Mouse (Mus musculus) granulocyte monocyte progenitor cell, adult 5-6 weeks (primary cell): Measurements from ENCODE around the gene Gm6205. TPM values are rescaled to one million over a fixed set of nuclear protein-coding genes. Genes with fewer than 3 reads are reported as not detected.
"Not testable (repeated sequence)": the region's sequence is repeated elsewhere in the genome, so short reads cannot be mapped to it uniquely, and the experiment has no call there.

ENCODE experiments used
- ATAC-seq: replicated peaks from 2 replicates; pipeline ENCODE4 v1.8.0; 2016; ENCODE audit warnings: mild to moderate bottlenecking, moderate TSS enrichment, inconsistent platforms; ENCODE audit not compliant: poor library complexity, severe bottlenecking
- total RNA-seq, 2 experiments: library from RNA; stranded (forward) in 1 of 2; stranded (reverse) in 1 of 2; fragments of 200-712, 200-1000 nt in 1 of 2; fragments of >200 nt in 1 of 2; fragmentation: Nextera tagmentation in 1 of 2; gene quantifications; 2 replicates each; pipeline ENCODE4 v1.2.3; 2014 to 2017

The Gm6205 gene
- not detected in 2 replicates for total RNA-seq (2014; fragmentation: Nextera tagmentation)
- not detected in 2 replicates for total RNA-seq (2017)

- ATAC-seq = not testable (repeated sequence)
Measured at GRCm38 (mm10) chr5:94648082-94648481, at the start of gene Gm6205. Gene Gm6205, plus strand, starts transcription at chr5:94648382.

DNA sequence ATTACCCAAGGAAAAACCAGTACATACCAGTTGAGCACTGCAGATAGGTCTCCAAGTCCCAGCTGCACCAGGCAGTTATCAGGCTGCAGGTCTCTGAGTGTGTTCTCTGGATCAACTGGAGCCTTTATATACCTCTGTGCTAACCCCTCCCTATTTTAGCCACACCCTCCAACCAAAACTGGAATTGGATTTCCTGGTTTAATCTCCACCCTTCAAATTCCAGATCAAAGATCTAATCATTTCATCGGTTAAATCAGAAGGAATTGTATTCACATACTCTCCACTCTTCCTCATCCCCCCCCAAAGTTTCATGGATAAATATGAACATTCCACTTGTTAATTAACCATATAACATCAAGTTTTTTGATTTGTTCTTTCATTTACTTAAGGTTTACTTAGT lies 31.9 kb upstream of the Gm6205 start, which contains the start of gene Gm3147:
Gene Gm3147, minus strand, starts transcription at position 101 of the 400 bp plus-strand sequence.
- not testable (repeated sequence) for ATAC-seq

DNA sequence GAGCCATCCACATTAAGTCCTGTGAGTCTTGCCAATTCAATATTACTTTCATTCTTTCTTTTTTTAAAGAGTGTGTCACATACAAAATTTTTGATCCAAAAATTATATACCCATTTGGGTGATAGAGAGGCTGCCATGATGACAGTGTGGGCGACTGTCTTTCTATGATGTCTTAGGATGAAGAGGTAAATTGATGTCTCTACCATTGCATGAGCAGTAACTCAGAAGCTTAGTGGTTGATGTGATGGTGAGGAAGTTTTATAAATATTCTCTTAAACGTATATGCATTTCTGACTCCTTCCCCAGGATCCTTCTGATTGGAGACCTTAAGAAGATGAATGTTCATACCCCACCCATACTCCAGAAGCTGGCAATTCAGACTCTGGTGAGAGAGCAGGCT lies 24.5 kb upstream of the Gm6205 start, which contains the start of gene Gm6509:
Gene Gm6509, plus strand, starts transcription at position 301 of the 400 bp plus-strand sequence.
- not testable (repeated sequence) for ATAC-seq

Other genes starting within 250 kb of the Gm6205 start
- not detected in 2 replicates for gene Gm7682, start 202.6 kb upstream of the Gm6205 start, total RNA-seq (2014; fragmentation: Nextera tagmentation)
- not detected in 2 replicates for gene Gm7682, start 202.6 kb upstream of the Gm6205 start, total RNA-seq (2017)
- gene Gm3139, start 122.1 kb upstream of the Gm6205 start, total RNA-seq (2014; fragmentation: Nextera tagmentation) = not detected in 2 replicates
- gene Gm3139, start 122.1 kb upstream of the Gm6205 start, total RNA-seq (2017) = not detected in 2 replicates
- not detected in 2 replicates for gene Gm3147, start 32.0 kb upstream of the Gm6205 start, total RNA-seq (2014; fragmentation: Nextera tagmentation)
- not detected in 2 replicates for gene Gm3147, start 32.0 kb upstream of the Gm6205 start, total RNA-seq (2017)
- gene Gm6509, start 24.4 kb upstream of the Gm6205 start, total RNA-seq (2014; fragmentation: Nextera tagmentation) = not detected in 2 replicates
- not detected in 2 replicates for gene Gm6509, start 24.4 kb upstream of the Gm6205 start, total RNA-seq (2017)
- not detected in 2 replicates for gene Gm3183, start 217.1 kb downstream of the Gm6205 start, total RNA-seq (2014; fragmentation: Nextera tagmentation)
- not detected in 2 replicates for gene Gm3183, start 217.1 kb downstream of the Gm6205 start, total RNA-seq (2017)